Mouse (Mus musculus) heart, adult 18-20 months (tissue): ENCODE results near the gene Triobp. TPM values are rescaled to one million over a fixed set of nuclear protein-coding genes. Genes with fewer than 3 reads are reported as not detected.
"Not testable (repeated sequence)": the region's sequence is repeated elsewhere in the genome, so short reads cannot be mapped to it uniquely, and the experiment has no call there.

Experiments used
- DNase-seq, 2 experiments: peaks; one replicate each; pipeline ENCODE4 v3.0.0; 2021 to 2022; ENCODE audit warnings: mixed read lengths in 1 of 2
- total RNA-seq, 2 experiments: library from RNA; stranded (reverse); gene quantifications; 2 replicates each; pipeline ENCODE4 v1.2.3; 2021

Gene Triobp
- total RNA-seq, 2 experiments from 2014 or later, result 25.5 to 30.2 TPM

GRCm38 (mm10) chr15:79001559-79001958, 54.0 kb downstream of the Triobp start:
- no peak for DNase-seq

- DNase-seq, result no peak
Observed at GRCm38 (mm10) chr15:79002036-79002435, 54.5 kb downstream of the Triobp start.

GRCm38 (mm10) chr15:79003079-79003478, 55.6 kb downstream of the Triobp start:
- no peak for DNase-seq

- no peak for DNase-seq
Observed at GRCm38 (mm10) chr15:79005581-79005980, 58.1 kb downstream of the Triobp start.

GRCm38 (mm10) chr15:79006638-79007037, 59.1 kb downstream of the Triobp start:
- no peak for DNase-seq

GRCm38 (mm10) chr15:79007059-79007458, 59.5 kb downstream of the Triobp start:
- DNase-seq, result no peak

GRCm38 (mm10) chr15:79007836-79008235, 60.3 kb downstream of the Triobp start:
- not testable (repeated sequence) for DNase-seq

- no peak for DNase-seq
Observed at GRCm38 (mm10) chr15:79009734-79010133, 62.2 kb downstream of the Triobp start.

- no peak for DNase-seq
Observed at GRCm38 (mm10) chr15:79011550-79011949, 64.0 kb downstream of the Triobp start.

- no peak for DNase-seq
Observed at GRCm38 (mm10) chr15:79013382-79013781, 65.9 kb downstream of the Triobp start.

GRCm38 (mm10) chr15:79018191-79018590, 70.7 kb downstream of the Triobp start:
- DNase-seq, result no peak

- no peak for DNase-seq
Observed at GRCm38 (mm10) chr15:79018886-79019285, 71.4 kb downstream of the Triobp start.

GRCm38 (mm10) chr15:79022671-79023230, 75.2 kb downstream of the Triobp start:
- DNase-seq, result no peak

- no peak for DNase-seq
Observed at GRCm38 (mm10) chr15:79023366-79023765, 75.8 kb downstream of the Triobp start.

GRCm38 (mm10) chr15:79025687-79026308, 78.3 kb downstream of the Triobp start:
- DNase-seq, result peak in 1 of 2 experiments; percentile 28

GRCm38 (mm10) chr15:79026511-79027290, 79.2 kb downstream of the Triobp start:
- DNase-seq, result peak in 1 of 2 experiments; percentile 18

- DNase-seq, result peak; percentile 42 to 66
Observed at GRCm38 (mm10) chr15:79027291-79028205, 80.0 kb downstream of the Triobp start.

GRCm38 (mm10) chr15:79028237-79028738, 80.8 kb downstream of the Triobp start, which contains the start of gene H1f0:
Gene H1f0 (plus strand): TSS chr15:79028450.
- peak; percentile 94 to 96 for DNase-seq

- DNase-seq, result no peak
Observed at GRCm38 (mm10) chr15:79028823-79029484, 81.4 kb downstream of the Triobp start.

GRCm38 (mm10) chr15:79029519-79030241, 82.2 kb downstream of the Triobp start:
- DNase-seq, result peak in 1 of 2 experiments; percentile 22
